Mouse (Mus musculus) midbrain, postnatal 0 days (tissue): ENCODE measurements around the gene Gas2l1. TPM values are rescaled to one million over a fixed set of nuclear protein-coding genes. Genes with fewer than 3 reads are reported as not detected.

Experiments used
- ATAC-seq: fragments of 200-750 bp; cut with Nextera tagmentation; 2 replicates; pipeline ENCODE4 v1.8.0; 2017; ENCODE audit warnings: moderate number of reproducible peaks, mild to moderate bottlenecking, moderate TSS enrichment, moderate library complexity; ENCODE audit not compliant: low FRiP score
- DNase-seq: peaks from one replicate; pipeline ENCODE4 v3.0.0-alpha.2; 2015; ENCODE audit warnings: low spot score
- H3K27ac ChIP-seq: fragments of 300-500 bp; sonication (generic); 2 replicates; pipeline ENCODE4 v1.5.1; 2014; ENCODE audit warnings: low read depth, mild to moderate bottlenecking, low read length, mixed read lengths
- H3K27me3 ChIP-seq: fragments of 300-500 bp; sonication (generic); 2 replicates; pipeline ENCODE4 v1.6.1; 2014; ENCODE audit warnings: low read length, control low read depth, mixed read lengths; ENCODE audit not compliant: insufficient read depth
- H3K36me3 ChIP-seq: fragments of 300-500 bp; sonication (generic); 2 replicates; pipeline ENCODE4 v1.6.1; 2014; ENCODE audit warnings: low read length, control low read depth, mixed read lengths; ENCODE audit not compliant: insufficient read depth
- H3K4me1 ChIP-seq: fragments of 300-500 bp; sonication (generic); 2 replicates; pipeline ENCODE4 v1.6.1; 2014; ENCODE audit warnings: mild to moderate bottlenecking, control low read depth, antibody characterized with exemption, low read length, mixed read lengths; ENCODE audit not compliant: insufficient read depth
- H3K4me2 ChIP-seq: fragments of 300-500 bp; sonication (generic); 2 replicates; pipeline ENCODE4 v1.6.1; 2014; ENCODE audit warnings: low read depth, mild to moderate bottlenecking, low read length, mixed read lengths; ENCODE audit not compliant: poor library complexity, severe bottlenecking
- H3K4me3 ChIP-seq: fragments of 300-500 bp; sonication (generic); 2 replicates; pipeline ENCODE4 v1.5.1; 2014; ENCODE audit warnings: low read depth, mild to moderate bottlenecking, low read length, moderate library complexity
- H3K9ac ChIP-seq: fragments of 300-500 bp; sonication (generic); replicated peaks from 2 replicates; pipeline ENCODE4 v1.6.1; 2014; ENCODE audit warnings: mild to moderate bottlenecking, low read length, moderate library complexity, mixed read lengths; ENCODE audit not compliant: poor library complexity, severe bottlenecking
- H3K9me3 ChIP-seq: fragments of 300-500 bp; sonication (generic); 2 replicates; pipeline ENCODE4 v1.6.1; 2016; ENCODE audit warnings: low read length, control low read depth
- CTCF ChIP-seq: IDR thresholded peaks from 2 replicates; pipeline ENCODE4 v1.5.1; 2016; ENCODE audit warnings: antibody characterized with exemption, mild to moderate bottlenecking
- WGBS: fragments of 180-500 bp; shearing (Covaris S2); extraction: QIAGEN DNeasy Blood & Tissue Kit; methylation state at CpG from one replicate; pipeline ENCODE4 v1.1.7; 2014; 5-methylcytosine and 5-hydroxymethylcytosine counted together
- polyA plus RNA-seq: library from polyadenylated mRNA; unstranded; fragments of >200 nt; fragmentation: Nextera tagmentation; extraction: Ambion mirVana; gene quantifications from 2 replicates; pipeline ENCODE4 v1.2.1, GENCODE M21; 2015
- total RNA-seq: library from RNA; depleted of rRNA; stranded (reverse); fragments of >200 nt; gene quantifications from 2 replicates; pipeline ENCODE4 v1.2.3, GENCODE M21; 2014

The Gas2l1 gene
- total and polyA plus RNA-seq, 2 experiments from 2014 or later = 17.6 to 43.8 TPM

DNA sequence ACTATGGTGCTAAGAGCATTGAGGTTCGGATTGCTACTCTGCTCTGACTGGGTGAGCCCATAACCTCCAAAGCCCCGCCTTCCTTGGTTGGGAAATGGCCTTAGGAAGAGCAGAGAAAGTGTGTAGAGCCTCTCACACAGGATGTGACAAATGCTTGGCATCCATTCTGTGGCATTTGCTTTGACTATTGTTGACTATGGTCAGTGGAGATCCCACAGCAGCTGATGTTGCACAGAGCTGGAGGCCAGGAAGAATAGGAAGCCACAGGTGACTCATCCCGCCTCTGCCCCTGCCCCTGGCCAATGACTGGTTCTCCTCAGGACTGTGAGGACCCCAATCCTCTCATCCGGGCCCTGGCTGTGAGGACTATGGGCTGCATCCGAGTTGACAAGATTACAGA, 48.8 kb downstream of the Gas2l1 start:
- peaks cover 75% of the 10 kb centered on the region for H3K36me3 ChIP-seq
- no peak overlapping the region for H3K4me3 ChIP-seq
- H3K27ac ChIP-seq = no peak overlapping the region
- no peak overlapping the region for H3K9ac ChIP-seq
- 96% methylated on average over 5 of the region's 5 CpGs for WGBS
- no peaks in the 10 kb centered on the region for H3K27me3 ChIP-seq
- H3K4me1 ChIP-seq = no peaks in the 10 kb centered on the region
- TF ChIP-seq CTCF = no peak
- no peaks in the 10 kb centered on the region for H3K9me3 ChIP-seq
- DNase-seq = no peak
- no peak overlapping the region for H3K4me2 ChIP-seq
- no peak for ATAC-seq

DNA sequence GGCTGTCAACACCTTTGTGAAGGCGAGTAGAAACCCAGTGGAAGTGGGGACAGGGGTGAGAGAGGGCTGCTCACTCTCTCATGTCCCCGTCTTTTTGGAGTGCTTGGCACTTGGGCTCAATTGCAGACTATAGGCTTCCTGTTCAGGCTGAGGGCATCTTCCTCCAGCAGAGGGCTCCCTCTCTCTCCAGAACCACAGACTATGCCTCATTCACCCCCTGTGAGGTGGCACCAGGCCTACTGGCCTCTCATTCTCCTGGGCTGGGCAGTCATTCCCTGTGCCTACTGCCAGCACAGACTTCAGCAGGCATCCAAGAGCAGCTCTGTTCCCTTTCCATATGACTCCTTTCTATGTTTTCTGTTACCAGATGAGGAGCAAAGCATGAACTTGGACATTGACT, 49.4 kb downstream of the Gas2l1 start:
- no peaks in the 10 kb centered on the region for H3K27me3 ChIP-seq
- 47% methylated on average over 2 of the region's 2 CpGs for WGBS
- H3K4me1 ChIP-seq = no peaks in the 10 kb centered on the region
- DNase-seq (peak; percentile 74), ATAC-seq (peak; percentile 69; the same call in 1 of the 2 replicates)
- no peak overlapping the region for H3K27ac ChIP-seq
- H3K9me3 ChIP-seq = no peaks in the 10 kb centered on the region
- TF ChIP-seq CTCF = peak; percentile 71
- no peak overlapping the region for H3K4me3 ChIP-seq
- H3K36me3 ChIP-seq = peaks cover 76% of the 10 kb centered on the region
- H3K9ac ChIP-seq = no peak overlapping the region
- no peak overlapping the region for H3K4me2 ChIP-seq

DNA sequence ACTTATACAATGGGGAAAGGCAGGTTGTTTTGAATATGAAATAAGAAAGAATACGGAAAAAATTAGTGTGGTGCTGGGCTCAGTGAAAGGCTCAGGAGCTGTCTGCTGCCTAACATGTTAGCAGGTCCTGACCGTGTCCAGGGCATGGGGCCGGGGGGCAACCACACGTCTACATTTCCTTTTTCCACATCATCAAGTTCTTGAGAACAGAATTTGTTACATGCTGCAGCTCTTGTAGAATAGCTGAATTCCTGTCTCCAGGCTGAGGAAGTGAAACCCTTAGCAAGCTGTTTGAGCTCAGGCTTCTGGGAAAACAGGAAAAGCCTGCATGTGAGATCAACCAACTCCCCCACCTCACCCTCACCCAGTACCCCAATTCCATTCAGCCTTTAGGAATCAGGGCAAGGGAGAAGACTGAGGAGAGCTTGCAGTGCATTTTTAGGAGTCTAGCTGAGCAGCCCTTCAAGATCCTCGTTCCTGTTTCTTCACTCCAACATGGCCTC, 52.9 kb downstream of the Gas2l1 start:
- Histone ChIP-seq H3K4me1 (no peaks in the 10 kb centered on the region), H3K4me2 (no peak overlapping the region), H3K9me3 (no peaks in the 10 kb centered on the region), H3K36me3 (peaks cover 51% of the 10 kb centered on the region), H3K4me3 (no peak overlapping the region), H3K27me3 (no peaks in the 10 kb centered on the region), H3K27ac (no peak overlapping the region), H3K9ac (no peak overlapping the region)
- no peak for DNase-seq
- no peak for TF ChIP-seq CTCF
- WGBS = 88% methylated on average over 5 of the region's 5 CpGs
- no peak for ATAC-seq

DNA sequence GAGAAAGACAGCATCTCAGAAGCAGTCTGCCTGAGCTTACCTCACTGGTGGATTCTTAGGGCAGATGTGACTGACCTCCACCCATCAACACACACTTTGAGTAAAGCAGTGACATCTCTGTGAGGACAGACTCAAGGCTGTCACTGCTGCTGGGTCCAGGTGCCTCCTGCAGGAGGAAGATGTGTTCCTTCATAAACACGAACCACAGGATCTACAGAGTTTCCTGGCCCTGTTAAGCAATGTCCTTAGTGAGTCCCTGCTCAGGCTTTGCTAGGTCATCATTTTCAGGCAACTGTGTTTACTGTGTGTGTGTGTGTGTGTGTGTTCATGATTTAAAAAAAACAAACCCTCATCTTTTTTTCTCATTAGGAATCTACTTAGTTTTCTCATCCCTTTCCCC, 53.6 kb downstream of the Gas2l1 start:
- Histone ChIP-seq H3K9ac (no peak overlapping the region), H3K36me3 (peaks cover 44% of the 10 kb centered on the region), H3K4me1 (no peaks in the 10 kb centered on the region), H3K4me3 (no peak overlapping the region), H3K9me3 (no peaks in the 10 kb centered on the region), H3K27me3 (no peaks in the 10 kb centered on the region), H3K27ac (no peak overlapping the region), H3K4me2 (no peak overlapping the region)
- WGBS = 76% methylated on average over 1 of the region's 1 CpGs
- no peak for ATAC-seq
- no peak for DNase-seq
- no peak for TF ChIP-seq CTCF

DNA sequence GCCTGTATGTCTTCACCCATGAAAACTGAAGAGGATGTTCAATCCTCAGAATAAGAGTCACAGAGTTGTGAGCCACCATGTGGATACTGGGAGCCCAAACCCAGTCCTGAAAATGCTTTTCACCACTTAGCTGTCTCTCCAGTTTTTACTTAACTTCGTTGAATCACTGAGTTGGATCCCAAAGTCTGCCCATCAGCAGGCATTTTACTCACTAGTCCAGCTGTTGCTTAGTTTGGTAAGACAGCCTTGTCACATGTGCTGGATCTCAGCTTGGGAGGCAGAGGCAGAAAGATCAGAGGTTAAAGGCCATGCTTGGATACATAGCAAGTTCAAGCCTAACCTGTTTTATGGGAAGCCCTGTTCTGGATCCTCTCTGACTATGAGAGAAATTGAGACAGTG, 54.9 kb downstream of the Gas2l1 start:
- no peaks in the 10 kb centered on the region for H3K27me3 ChIP-seq
- H3K9me3 ChIP-seq = no peaks in the 10 kb centered on the region
- no peak overlapping the region for H3K4me3 ChIP-seq
- no peaks in the 10 kb centered on the region for H3K4me1 ChIP-seq
- no peak for TF ChIP-seq CTCF
- 89% methylated on average over 1 of the region's 1 CpGs for WGBS
- no peak overlapping the region for H3K27ac ChIP-seq
- H3K9ac ChIP-seq = no peak overlapping the region
- H3K36me3 ChIP-seq = peaks cover 33% of the 10 kb centered on the region
- ATAC-seq (no peak), DNase-seq (no peak)
- no peak overlapping the region for H3K4me2 ChIP-seq

DNA sequence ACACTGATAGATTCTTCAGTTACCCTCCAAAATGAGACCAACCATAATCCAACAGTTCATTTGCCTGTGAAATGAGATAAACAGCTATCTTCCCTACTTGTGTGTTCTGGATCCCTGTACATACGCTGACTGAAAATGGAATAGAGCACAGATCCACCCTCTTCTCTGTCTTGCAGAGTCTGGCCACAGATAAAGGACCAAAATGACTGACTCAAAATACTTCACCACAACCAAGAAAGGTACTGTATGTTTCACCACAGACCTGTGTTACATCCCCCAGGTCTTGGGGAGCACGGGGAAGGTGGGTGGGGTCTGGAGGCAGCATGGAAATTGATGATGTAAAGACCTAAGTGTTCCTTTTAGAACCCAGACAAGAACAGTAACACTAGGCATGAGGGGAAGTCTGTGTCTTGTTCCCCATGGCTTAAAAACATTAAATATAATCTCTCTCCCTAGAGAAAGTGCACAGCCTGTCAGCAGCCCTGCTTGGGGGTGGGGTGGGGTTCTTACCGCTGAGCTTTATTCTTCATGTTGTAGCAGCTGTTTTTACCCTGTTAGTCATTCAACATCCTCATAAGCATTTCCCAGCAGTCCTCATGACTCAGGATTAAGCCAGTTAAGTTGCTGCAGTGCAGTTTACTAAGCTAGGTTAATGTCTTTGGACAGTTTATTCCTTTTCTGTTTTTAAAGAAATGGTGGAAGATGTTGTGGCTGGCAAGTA, 55.6 kb downstream of the Gas2l1 start:
- ATAC-seq (no peak), DNase-seq (no peak)
- no peak overlapping the region for H3K9ac ChIP-seq
- H3K27me3 ChIP-seq = no peaks in the 10 kb centered on the region
- no peaks in the 10 kb centered on the region for H3K4me1 ChIP-seq
- H3K27ac ChIP-seq = no peak overlapping the region
- no peaks in the 10 kb centered on the region for H3K9me3 ChIP-seq
- WGBS = 72% methylated on average over 3 of the region's 3 CpGs
- no peak overlapping the region for H3K4me3 ChIP-seq
- H3K36me3 ChIP-seq = peaks cover 28% of the 10 kb centered on the region
- TF ChIP-seq CTCF = no peak
- H3K4me2 ChIP-seq = no peak overlapping the region
